Mouse (Mus musculus) right cerebral cortex, adult 18-20 months (tissue): ENCODE measurements around the gene Ccdc159.

Experiments used
- DNase-seq: peaks from one replicate; pipeline ENCODE4 v3.0.0; 2022; ENCODE audit warnings: mixed read lengths

The Ccdc159 gene

DNA sequence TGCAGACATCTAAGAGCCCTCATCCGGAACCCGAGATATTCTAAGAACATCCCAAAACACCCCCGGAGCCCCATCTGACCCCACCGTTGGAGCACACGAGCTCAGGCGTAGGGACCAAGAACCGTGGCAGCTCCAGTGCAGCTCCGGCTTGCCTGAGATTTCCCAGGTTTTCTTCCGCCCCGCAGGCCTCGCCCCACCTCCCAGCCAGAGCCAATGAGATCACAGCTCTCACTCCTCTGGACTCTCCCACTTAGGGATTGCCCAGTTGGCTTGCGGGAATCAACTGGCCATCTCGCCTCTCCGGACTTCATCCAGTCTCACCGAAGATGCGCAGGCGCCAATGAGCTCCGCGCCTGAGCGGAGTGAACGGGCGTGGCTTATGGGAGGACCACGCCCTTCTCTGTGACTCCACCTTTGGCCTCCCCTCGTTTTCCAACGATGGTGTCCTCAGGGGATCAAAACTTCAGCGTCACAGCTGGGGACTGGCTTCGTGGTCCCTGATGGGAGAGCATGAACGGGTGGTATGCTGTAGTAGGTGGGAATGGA is at the start of gene Ccdc159, which contains the start of gene Tmem205:
TSS of gene Ccdc159 (plus strand) at position 264 of the 546 bp plus-strand sequence.
TSS of gene Tmem205 (minus strand) at position 349 of the 546 bp plus-strand sequence.
- peak; percentile 96 for DNase-seq

DNA sequence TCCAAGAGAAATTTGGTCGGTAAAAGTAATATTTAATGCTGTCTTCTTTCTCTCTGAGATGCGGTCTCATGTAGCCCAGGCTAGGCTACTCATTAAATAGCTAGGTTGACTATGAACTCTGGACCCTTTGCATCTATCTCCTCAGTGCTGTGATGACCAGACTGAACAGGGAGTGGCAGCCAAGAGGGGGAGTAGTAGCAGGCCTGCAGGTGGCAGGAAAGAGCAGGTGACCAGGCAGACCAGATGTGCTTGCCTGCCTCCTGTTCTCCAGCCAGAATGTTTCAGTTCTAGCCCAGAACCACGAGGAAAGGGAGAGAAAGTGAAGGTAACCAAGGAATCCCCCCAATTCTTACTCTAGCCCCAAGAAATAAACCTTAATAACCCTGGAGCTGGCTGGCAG is 38.0 kb upstream of the Ccdc159 start:
- no peak for DNase-seq

DNA sequence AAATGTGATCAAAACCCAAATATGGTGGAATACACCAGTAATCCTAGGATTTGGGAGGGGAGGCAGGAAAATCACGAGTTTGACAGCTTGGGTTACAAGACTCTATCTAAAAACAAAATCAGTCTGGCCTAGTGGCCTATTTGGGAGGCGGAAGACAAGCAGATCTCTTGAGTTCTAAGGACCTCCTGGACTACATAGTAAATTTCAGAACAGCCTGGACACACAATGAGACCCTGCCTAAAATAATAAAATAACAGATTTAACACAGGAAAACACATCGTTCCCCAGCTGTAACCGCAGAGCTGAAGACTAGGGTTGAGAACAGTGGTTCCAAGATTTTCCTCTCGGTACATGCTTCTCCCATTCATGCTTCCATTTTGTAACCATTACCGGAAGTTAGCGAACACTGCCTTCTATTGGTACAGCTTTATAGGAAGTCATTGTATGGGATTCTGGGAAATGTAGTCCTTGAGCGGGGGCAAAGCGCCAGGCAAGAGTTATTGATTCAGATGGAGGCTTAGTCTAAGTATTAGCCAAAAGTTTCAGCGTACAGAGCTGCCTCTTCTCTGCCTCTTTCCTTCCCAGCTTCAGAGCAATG is 25.9 kb upstream of the Ccdc159 start:
- peak; percentile 77 for DNase-seq

DNA sequence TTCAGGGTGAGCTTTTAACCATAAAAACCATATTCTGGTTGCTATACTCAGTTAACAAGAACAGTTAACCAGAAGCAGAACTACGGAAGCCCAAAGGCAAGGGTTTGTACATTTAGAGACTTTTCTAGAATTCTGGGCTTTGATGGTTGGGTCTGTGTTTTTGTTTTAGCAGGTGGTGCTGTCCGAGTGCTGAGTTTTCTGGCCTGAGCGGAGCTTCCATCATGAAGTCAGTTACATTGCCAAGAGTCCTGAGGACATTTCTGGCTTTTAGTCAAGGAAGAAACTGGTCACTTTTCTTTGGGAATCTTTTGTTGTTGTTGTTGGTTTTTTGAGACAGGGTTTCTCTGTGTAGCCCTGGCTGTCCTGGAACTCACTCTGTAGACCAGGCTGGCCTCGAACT is 23.2 kb upstream of the Ccdc159 start:
- DNase-seq: no peak

DNA sequence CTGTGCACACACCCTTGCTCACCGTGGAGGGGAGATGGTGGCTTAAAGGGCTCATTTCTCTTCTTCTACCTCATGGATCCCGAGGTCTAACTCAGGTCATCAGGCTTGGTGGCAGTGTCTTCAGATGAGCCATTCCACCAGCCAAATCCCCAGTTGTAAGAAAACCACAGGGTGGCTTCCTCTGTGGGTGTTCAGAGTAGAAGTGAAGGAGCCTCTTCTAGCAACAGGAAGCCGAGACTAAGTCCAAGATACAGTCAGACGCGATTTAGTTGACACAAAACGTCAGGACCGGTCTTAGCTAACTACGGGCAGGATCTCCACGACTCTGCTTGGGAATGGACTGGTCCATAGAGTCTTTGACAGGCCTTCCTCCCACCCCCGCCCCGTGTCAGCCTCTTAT is 19.1 kb upstream of the Ccdc159 start:
- DNase-seq: no peak

DNA sequence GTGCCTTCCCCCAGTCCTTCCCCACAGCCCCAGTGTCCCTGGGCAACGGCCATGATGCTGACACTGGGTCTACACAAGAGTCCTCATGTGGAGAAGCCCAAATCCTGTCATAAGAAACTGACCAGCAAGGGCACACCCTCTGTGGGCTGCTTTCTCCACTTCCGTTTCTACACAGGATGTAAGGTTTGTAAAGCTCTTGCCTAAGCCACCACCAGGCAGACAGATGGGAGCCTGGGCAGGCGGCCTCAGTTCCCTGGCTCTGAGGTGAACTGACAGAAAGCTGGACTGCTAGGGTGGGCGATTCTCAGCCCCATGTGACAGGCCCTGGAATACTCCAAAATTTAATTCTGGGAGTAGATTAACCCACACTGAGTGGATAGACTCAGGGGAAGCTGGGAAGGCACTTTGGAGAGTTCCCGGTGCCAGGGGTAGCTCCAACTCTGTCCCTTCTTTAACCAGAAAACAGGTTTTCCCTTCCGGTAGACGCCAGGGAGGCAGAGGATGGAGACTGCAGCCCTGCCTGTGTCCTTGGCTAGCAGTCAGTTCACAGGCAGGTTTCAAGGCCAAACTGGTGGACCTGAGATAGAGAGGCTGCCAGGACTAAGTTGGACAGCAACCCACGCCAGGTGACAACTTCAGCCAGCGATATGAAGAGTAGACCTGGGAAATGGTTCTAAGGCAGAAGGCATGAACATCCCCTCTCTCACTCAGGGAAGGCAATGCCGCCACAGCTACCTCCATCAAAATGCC is 17.6 kb upstream of the Ccdc159 start:
- DNase-seq: no peak

DNA sequence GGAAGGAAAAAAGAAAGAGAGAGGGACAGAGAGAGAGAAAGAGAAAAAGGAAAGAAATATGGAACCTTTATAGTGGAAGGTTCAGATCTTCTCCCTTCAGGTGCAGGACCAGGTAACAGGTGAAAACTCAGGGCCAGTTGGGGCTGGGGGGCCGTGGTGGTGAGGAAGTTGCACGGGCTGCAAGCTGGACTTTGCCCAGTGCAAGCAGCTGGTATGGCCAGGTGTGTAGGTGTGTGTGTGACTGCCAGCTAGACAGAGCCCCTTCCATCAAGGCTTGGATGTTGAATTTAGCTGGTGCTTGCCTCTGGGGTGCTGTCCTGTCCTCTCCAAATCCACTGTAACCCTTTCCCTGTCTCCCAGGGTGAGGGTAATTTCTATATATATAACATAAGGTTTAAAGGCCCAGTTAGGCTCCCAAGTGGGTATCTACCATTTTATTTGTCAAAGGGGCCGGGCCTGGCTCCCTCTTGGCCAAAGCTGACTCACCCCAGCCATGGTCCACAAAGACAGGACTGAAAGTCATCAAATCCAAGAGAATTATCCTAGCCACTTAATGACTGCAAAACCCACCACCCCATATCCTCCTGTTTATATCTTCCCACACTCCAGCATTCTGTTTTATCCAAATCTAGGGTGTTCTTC is 10.3 kb upstream of the Ccdc159 start:
- no peak for DNase-seq

DNA sequence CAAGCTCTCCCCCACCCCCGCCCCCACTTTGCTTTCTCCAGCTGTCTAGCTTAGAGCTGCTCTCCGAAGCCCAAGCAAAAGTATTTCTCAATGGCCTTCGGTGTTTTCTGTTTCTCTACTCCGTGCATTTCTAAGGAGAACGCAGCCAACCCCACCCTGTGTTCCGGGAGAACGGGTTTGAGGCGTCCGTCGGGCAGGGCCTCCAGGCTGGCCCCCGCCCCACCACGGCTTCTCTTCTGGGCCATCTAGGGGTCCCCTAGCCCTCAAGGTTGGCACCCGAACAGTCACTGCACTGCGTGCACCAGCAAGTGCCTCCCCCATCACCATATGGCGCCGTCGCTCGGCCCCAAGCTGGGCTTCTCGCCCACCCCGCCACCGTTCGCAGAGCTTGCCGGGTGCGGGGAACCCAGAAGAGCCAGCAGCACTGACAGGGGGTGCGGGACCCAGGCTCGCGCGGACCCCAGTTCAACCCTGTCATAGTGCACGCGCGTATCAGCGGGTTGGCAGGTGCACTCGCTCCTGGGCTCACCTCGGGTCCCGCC is 9.7 kb upstream of the Ccdc159 start:
- DNase-seq: peak; percentile 86

DNA sequence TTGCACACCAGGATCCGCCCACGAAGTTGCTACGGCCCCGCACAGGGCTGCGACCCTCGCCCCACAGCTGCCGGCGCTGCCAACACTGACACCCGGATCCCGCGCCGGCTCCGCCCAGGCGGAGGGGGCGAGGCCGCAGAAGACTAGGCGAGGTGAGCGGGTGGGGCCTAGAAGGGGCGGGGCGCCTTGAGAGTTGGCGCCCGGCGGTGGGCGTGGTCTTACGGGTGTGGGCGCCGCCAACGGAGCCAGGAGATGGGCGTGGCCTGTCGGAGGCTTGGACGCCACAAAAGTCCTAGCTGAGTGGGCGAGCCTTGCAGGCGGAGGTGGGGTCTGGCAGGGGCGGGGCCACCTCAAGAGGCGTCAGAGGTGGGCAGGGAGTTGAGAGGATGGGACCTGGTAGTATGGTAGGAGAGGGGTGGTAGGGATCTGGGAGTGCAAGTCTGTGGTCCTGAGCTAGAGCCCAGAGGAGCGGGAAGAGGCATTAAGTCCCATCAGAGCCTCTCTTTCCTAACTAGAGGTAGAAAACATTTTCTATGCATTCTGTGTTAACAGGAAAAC is 9.2 kb upstream of the Ccdc159 start, which contains the start of gene Rab3d:
TSS of gene Rab3d (minus strand) at position 158 of the 558 bp plus-strand sequence.
- peak; percentile 91 for DNase-seq

DNA sequence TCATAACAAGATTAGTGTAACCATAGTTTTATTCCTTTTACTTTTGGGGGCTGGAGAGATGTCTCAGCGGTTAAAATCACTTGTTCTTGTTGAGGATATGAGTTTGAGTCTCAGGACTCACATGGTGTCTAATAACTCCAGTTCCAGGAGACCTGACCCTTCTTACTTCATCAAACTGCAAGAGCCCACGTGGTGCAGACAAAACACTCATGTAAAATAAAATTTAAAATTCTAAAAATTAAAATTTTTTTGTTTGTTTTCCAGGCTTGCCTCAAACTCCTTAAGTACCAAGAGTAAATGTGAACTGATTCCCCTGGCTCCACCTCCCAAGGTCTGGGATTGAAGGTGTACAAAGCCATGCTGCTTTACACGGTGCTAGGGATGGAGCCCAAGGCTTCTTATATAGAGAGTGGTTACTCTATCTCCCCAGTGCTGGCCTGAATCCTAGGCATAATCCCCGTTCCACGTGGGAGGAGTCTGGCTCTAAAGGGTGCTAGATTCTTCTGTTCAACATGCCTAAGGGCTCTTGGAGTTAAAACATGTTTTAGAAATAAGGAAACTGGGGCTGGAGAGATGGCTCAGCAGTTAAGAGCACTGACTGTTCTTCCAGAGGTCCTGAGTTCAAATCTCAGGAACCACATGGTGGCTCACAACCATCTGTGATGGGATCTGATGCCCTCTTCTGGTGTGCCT is 8.4 kb upstream of the Ccdc159 start:
- DNase-seq: peak; percentile 44

DNA sequence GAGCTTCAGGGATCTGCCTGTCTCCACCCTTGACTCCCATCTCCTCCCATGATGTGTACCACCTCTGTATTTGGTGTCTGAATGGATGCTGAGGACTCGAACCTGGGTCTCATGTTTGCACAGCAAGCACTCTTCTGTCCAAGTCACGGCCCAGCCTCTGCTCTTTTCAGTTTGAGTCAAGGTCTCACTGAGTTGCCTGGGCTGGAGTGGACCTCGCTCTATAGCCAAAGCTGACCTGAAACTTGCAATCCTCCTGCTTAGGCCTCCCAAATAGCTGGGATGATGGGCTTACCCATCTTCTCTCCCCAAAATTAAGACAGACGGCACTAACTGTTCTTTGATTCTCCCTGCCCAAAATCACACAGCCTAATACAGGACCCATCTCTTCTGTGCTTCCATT is 4.2 kb upstream of the Ccdc159 start:
- no peak for DNase-seq

DNA sequence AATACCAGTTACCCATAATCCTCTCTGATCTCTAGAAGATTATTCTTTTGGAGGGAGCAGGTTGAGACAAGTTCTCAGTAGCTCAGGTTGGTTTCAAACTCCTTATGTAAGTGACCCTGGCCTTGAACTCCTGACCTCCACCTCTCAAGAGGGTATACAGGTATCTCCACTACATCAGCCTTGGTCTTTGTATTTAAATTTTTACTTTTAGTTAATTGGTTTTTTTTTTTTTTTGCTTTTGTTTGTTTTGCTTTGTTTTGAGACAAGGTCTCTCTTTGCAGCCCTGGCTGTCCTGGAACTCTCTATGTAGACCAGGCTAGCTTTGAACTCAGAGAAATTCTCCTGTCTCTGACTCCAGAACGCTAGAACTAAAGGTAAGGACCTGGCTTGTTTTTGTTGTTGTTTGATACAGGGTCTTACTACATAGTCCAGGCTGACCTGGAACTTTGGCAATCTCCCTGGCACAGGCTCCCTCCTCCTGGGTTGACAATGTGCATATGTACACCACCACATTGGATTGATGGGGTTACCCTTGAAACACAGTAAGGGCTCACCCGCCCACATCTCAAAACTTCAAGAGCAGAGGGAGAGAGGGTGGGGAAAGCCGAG is 3.7 kb upstream of the Ccdc159 start:
- DNase-seq: no peak

DNA sequence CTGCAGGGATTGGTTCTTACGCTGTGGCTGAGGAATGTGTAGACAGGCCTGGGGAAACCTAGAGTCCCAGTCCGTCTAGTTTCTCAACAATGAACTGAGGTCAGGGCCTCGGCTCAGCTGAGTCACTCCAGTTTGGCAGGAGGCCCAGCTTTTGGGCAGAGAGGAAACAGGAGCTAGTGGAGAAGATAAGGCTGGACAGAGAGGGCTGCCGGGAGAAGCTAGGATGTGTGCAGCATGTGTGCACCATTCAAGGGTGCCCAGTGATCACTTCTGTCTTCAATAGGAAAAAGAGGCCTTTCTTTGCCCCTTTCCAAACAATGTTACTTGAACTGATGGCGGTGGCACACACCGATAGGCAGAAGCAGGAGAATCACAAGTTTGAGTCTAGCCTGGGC is 3.2 kb upstream of the Ccdc159 start:
- DNase-seq: no peak

DNA sequence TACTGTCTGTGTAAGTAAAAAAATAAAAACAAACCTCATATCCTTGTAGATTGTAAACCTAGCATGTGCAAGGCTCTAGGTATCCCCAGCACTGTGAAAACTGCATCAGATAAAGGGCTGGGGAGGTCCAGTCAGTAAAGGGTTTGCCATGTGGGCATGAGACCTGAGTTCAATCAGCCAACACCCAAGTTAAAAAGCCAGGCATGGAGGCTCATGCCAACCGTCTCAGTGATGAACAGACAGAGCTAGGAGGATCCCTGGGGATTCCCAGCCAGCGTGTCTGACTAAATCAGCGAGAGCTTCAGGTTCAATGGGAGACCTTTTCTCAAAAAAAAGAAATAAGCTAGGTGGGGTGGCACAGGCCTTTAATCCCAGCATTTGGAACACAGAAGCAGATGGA is 2.2 kb upstream of the Ccdc159 start:
- no peak for DNase-seq

DNA sequence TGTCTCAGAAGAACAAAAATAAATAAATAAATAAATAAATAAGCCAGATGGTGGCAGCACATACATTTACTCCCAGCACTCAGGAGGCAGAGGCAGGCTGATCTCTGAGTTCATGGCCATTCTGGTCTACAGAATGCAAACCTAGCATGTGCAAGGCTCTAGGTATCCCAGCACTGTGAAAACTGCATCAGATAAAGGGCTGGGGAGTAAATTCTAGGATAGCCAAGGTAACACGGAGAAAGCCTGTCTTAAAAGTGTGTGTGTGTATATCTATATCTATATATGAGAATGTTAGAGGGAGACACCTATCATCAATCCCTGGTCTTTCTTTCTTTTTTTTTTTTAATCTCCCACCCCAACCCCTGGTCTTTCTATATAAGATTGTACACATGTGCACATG is 1.8 kb upstream of the Ccdc159 start:
- no peak for DNase-seq

DNA sequence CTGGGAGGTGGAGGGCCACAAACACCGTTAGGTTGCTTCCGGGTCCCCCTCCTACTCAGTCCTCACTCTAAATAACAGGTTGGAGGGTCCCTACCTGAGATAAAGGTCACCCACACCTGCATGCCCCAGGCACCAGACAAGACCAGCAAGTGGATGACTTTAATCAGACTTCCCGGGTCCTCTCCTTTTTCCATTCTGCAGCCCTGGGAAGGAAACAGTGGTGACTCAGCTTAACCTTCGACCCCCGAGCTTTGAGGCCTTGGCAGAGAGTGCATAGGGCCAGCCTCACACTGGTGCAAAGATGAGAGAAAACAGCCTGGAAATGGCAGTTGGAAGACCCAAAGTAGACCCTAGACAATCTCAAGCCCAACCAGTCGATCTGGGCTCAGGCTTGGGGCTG is 1.1 kb upstream of the Ccdc159 start:
- DNase-seq: no peak

DNA sequence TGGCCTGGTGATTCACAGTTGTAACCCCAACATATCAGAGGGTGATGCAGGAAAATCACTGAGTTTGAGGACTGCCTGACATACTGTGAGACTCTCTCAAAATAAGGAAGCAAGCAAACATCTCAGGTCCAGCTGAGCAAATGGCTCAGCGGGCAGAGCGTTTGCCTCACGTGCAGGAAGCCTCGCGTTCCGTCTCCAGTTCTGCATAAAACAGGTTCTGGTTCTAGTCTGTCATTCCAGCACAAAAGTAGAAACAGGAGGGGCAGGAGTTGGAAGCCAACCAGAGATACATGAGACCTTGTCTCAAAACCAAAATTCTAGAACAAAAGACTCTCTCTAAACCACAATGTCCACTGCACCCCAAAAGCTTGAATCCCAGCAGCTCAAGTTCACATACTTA is 487 bp upstream of the Ccdc159 start:
- no peak for DNase-seq

DNA sequence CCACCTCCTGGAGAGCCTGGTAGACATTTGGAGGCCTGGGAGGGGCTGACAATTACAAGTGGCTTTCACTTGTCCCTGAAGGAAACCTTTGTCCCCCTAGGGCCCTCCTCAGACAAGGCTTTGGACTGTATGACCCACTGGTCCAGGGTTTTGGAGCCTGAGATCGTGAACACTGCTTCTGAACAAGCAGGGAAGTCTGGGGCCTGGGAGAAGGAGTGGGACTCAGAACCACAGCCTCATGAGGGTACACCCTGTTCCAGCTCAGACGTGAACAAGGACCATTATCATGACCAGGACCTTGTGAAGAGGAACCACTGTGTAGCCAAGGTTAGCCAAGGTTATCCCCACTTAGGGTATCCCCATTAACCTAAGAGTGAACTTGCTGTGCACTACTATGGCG is 1.9 kb downstream of the Ccdc159 start:
- DNase-seq: no peak

DNA sequence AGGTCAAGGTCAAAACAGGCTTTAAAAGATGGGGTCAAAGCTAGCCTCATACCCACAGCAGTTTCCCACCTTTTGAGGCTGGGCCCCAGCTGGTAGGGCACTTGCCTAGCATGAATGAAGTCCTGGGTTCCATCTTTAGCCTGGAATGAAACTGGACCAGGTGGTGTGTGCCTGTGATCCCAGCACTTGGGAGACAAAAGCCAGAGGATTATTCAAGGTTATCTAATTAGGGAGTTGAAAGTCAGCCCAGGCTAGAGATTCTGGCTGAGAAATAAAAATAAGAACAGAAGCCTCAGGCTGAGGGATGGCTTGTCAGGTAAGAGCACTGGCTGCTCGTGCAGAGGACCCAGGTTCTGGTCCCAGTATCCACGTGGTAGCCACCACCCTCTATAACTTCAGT is 4.7 kb downstream of the Ccdc159 start:
- no peak for DNase-seq

DNA sequence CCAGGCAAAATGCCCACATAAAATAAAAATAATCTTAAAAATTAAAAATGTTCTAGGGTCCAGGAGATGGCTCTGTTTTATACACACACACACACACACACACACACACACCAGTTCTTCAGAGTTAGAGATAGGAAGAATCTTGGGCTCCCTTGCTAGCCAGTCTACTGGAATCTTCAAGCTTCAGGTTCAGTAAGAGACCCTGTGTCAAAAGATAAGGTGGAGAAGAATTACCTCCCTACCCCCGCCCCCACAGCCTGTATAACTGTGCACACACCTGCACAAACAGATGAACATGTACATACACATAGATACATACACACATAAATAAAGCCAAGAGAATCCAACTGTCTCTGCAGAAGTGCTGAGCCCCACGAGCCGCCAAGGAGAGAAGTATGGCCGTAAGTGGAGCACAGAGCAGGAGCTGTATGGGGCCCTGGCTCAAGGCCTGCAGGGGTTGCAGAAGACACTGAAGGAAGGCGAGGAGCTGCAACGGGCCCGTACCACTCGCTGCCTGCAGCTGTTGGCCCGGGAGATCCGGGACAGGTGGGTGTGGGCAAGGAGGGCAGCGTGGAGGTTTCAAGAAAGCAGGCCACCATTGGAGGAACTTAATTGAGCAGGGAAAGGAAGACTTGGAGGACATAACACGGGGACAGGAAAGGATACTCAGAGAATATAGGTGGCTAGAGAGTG is 5.3 kb downstream of the Ccdc159 start:
- no peak for DNase-seq

DNA sequence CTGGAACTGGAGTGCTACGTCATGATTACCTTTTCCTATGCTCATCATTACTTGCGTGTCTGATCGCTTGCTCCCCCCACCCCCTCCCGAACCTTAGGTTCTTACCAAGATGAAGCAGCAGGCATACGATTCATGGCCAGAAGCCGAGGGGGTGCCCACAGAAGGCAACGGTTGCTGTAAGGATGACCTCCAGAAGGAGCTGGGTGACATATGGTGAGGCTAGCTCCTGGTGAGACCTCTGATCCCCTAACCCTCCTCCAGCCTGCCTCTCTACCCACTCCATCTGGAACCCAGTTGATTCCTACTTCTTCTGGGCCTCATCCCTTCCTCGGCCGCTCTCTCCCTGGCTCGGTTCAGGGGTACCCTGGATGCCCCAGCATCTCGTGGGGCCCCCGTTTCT is 6.8 kb downstream of the Ccdc159 start:
- no peak for DNase-seq
